Mouse (Mus musculus): Measurements from ENCODE around the gene Fam174b.

Gene Fam174b

GRCm38 (mm10) chr7:73749339-73749738 is 9.2 kb downstream of the Fam174b start:
- no peak for DNase-seq (ENCODE audit: extremely low spot score)

GRCm38 (mm10) chr7:73749983-73750382 is 9.9 kb downstream of the Fam174b start:
- DNase-seq (ENCODE audit: extremely low spot score), result no peak

- no peak for DNase-seq (ENCODE audit: extremely low spot score)
Measured at GRCm38 (mm10) chr7:73753598-73753997, 13.5 kb downstream of the Fam174b start.

- DNase-seq (ENCODE audit: extremely low spot score), result no peak
Measured at GRCm38 (mm10) chr7:73755377-73756110, 15.4 kb downstream of the Fam174b start.

- no peak for DNase-seq (ENCODE audit: extremely low spot score)
Measured at GRCm38 (mm10) chr7:73761691-73762189, 21.6 kb downstream of the Fam174b start.

GRCm38 (mm10) chr7:73764679-73765078 is 24.6 kb downstream of the Fam174b start:
- no peak for DNase-seq (ENCODE audit: extremely low spot score)

- no peak for DNase-seq (ENCODE audit: extremely low spot score)
Measured at GRCm38 (mm10) chr7:73765186-73765903, 25.2 kb downstream of the Fam174b start.

- no peak for DNase-seq (ENCODE audit: extremely low spot score)
Measured at GRCm38 (mm10) chr7:73769224-73769623, 29.1 kb downstream of the Fam174b start.

GRCm38 (mm10) chr7:73771384-73772274 is 31.5 kb downstream of the Fam174b start:
- peak; percentile 11 for DNase-seq (ENCODE audit: extremely low spot score)

GRCm38 (mm10) chr7:73772275-73772765 is 32.2 kb downstream of the Fam174b start:
- DNase-seq (ENCODE audit: extremely low spot score), result no peak

- DNase-seq (ENCODE audit: extremely low spot score), result no peak
Measured at GRCm38 (mm10) chr7:73774781-73775180, 34.7 kb downstream of the Fam174b start.

- DNase-seq (ENCODE audit: extremely low spot score), result no peak
Measured at GRCm38 (mm10) chr7:73777777-73778176, 37.7 kb downstream of the Fam174b start.

GRCm38 (mm10) chr7:73784736-73785428 is 44.8 kb downstream of the Fam174b start:
- DNase-seq (ENCODE audit: extremely low spot score), result no peak

GRCm38 (mm10) chr7:73785815-73786214 is 45.7 kb downstream of the Fam174b start:
- DNase-seq (ENCODE audit: extremely low spot score), result no peak

- no peak for DNase-seq (ENCODE audit: extremely low spot score)
Measured at GRCm38 (mm10) chr7:73787513-73787912, 47.4 kb downstream of the Fam174b start.

- DNase-seq (ENCODE audit: extremely low spot score), result no peak
Measured at GRCm38 (mm10) chr7:73791096-73791495, 51.0 kb downstream of the Fam174b start.

- DNase-seq (ENCODE audit: extremely low spot score), result no peak
Measured at GRCm38 (mm10) chr7:73792155-73792554, 52.1 kb downstream of the Fam174b start.

- DNase-seq (ENCODE audit: extremely low spot score), result no peak
Measured at GRCm38 (mm10) chr7:73792641-73793040, 52.5 kb downstream of the Fam174b start.

- peak; percentile 8 for DNase-seq (ENCODE audit: extremely low spot score)
Measured at GRCm38 (mm10) chr7:73809261-73809660, 69.2 kb downstream of the Fam174b start.

- no peak for DNase-seq (ENCODE audit: extremely low spot score)
Measured at GRCm38 (mm10) chr7:73811439-73811838, 71.3 kb downstream of the Fam174b start.

- no peak for DNase-seq (ENCODE audit: extremely low spot score)
Measured at GRCm38 (mm10) chr7:73812176-73812575, 72.1 kb downstream of the Fam174b start.
